Mouse (Mus musculus) E14TG2a.4 (cell line): ENCODE measurements at regions not wholly inside any gene's neighbourhood (a gene's known extent, or its start where the extent isn't known, plus 50 kb on each side); places are given as distances from the start of the nearest gene placed in this dataset.

Experiments used
- H3K27me3 ChIP-seq: 2 replicates; pipeline ENCODE4 v1.6.1; 2014; ENCODE audit warnings: low read length, control low read depth; ENCODE audit not compliant: insufficient read depth
- H3K36me3 ChIP-seq: 2 replicates; pipeline ENCODE4 v1.6.1; 2014; ENCODE audit warnings: low read length, control low read depth; ENCODE audit not compliant: insufficient read depth
- H3K4me1 ChIP-seq: replicated peaks from 2 replicates; pipeline ENCODE4 v1.6.1; 2014; ENCODE audit warnings: low read depth, low read length, control low read depth
- H3K4me3 ChIP-seq: replicated peaks from 2 replicates; pipeline ENCODE4 v1.5.1; 2014; ENCODE audit warnings: mild to moderate bottlenecking, low read length
- H3K9me3 ChIP-seq: 2 replicates; pipeline ENCODE4 v1.6.1; 2014; ENCODE audit warnings: low read length, control low read depth
- CTCF ChIP-seq: conservative IDR thresholded peaks from 2 replicates; pipeline ENCODE4 v1.5.1; 2014; ENCODE audit warnings: low read length
- NANOG ChIP-seq: IDR thresholded peaks from 2 replicates; pipeline ENCODE4 v1.6.1; 2014; ENCODE audit warnings: borderline replicate concordance, low read length, mixed read lengths
- POU5F1 ChIP-seq: IDR thresholded peaks from 2 replicates; pipeline ENCODE4 v1.6.1; 2014; ENCODE audit warnings: low read length, borderline replicate concordance

- H3K4me3 ChIP-seq: no peak overlapping the region
- H3K9me3 ChIP-seq: peaks cover 4% of the 10 kb centered on the region
- H3K36me3 ChIP-seq: no peaks in the 10 kb centered on the region
- no peaks in the 10 kb centered on the region for H3K4me1 ChIP-seq
- TF ChIP-seq POU5F1: no peak
- no peak for TF ChIP-seq CTCF
- no peak for TF ChIP-seq NANOG
- H3K27me3 ChIP-seq: no peaks in the 10 kb centered on the region
These were observed 475.4 kb downstream of the Tbc1d22a start for GRCm38 (mm10) chr15:86689694-86690093.

GRCm38 (mm10) chr15:86696806-86697205 is 482.5 kb downstream of the Tbc1d22a start:
- H3K4me1 ChIP-seq: no peaks in the 10 kb centered on the region
- TF ChIP-seq POU5F1 (no peak), NANOG (no peak), CTCF (no peak)
- no peak overlapping the region for H3K4me3 ChIP-seq
- peaks cover 19% of the 10 kb centered on the region for H3K9me3 ChIP-seq
- H3K27me3 ChIP-seq: no peaks in the 10 kb centered on the region
- no peaks in the 10 kb centered on the region for H3K36me3 ChIP-seq

GRCm38 (mm10) chr15:86710429-86710828 is 496.2 kb downstream of the Tbc1d22a start:
- no peaks in the 10 kb centered on the region for H3K9me3 ChIP-seq

GRCm38 (mm10) chr15:86718376-86718775 is 504.1 kb downstream of the Tbc1d22a start:
- no peak overlapping the region for H3K4me3 ChIP-seq
- H3K9me3 ChIP-seq: peaks cover 29% of the 10 kb centered on the region
- H3K36me3 ChIP-seq: no peaks in the 10 kb centered on the region
- H3K4me1 ChIP-seq: peaks cover 8% of the 10 kb centered on the region
- TF ChIP-seq CTCF (no peak), NANOG (no peak), POU5F1 (no peak)
- no peaks in the 10 kb centered on the region; the same call in 1 of the 2 replicates for H3K27me3 ChIP-seq

More at GRCm38 (mm10) chr15:86710429-86710828, 496.2 kb downstream of the Tbc1d22a start:
- H3K4me1 ChIP-seq: no peaks in the 10 kb centered on the region
- H3K27me3 ChIP-seq: no peaks in the 10 kb centered on the region
- TF ChIP-seq CTCF: no peak
- no peak for TF ChIP-seq NANOG
- no peak for TF ChIP-seq POU5F1
- no peak overlapping the region for H3K4me3 ChIP-seq
- H3K36me3 ChIP-seq: no peaks in the 10 kb centered on the region

- no peaks in the 10 kb centered on the region for H3K36me3 ChIP-seq
- H3K9me3 ChIP-seq: peaks cover 29% of the 10 kb centered on the region
- H3K27me3 ChIP-seq: no peaks in the 10 kb centered on the region; the same call in 1 of the 2 replicates
- H3K4me3 ChIP-seq: no peak overlapping the region
- H3K4me1 ChIP-seq: peaks cover 8% of the 10 kb centered on the region
- TF ChIP-seq NANOG (no peak), CTCF (no peak), POU5F1 (no peak)
These were observed 504.8 kb downstream of the Tbc1d22a start for GRCm38 (mm10) chr15:86719088-86719487.

GRCm38 (mm10) chr15:86721131-86721530 is 506.9 kb downstream of the Tbc1d22a start:
- Histone ChIP-seq H3K9me3 (peaks cover 29% of the 10 kb centered on the region), H3K36me3 (no peaks in the 10 kb centered on the region), H3K27me3 (no peaks in the 10 kb centered on the region; the same call in 1 of the 2 replicates), H3K4me1 (peaks cover 8% of the 10 kb centered on the region), H3K4me3 (no peak overlapping the region)
- no peak for TF ChIP-seq CTCF
- no peak for TF ChIP-seq POU5F1
- TF ChIP-seq NANOG: no peak

GRCm38 (mm10) chr15:86737945-86738344 is 523.7 kb downstream of the Tbc1d22a start:
- H3K9me3 ChIP-seq: no peaks in the 10 kb centered on the region
- H3K27me3 ChIP-seq: no peaks in the 10 kb centered on the region
- no peak for TF ChIP-seq NANOG
- TF ChIP-seq CTCF: no peak
- TF ChIP-seq POU5F1: no peak
- no peak overlapping the region for H3K4me3 ChIP-seq
- H3K36me3 ChIP-seq: no peaks in the 10 kb centered on the region
- no peaks in the 10 kb centered on the region for H3K4me1 ChIP-seq

- Histone ChIP-seq H3K4me3 (no peak overlapping the region), H3K9me3 (no peaks in the 10 kb centered on the region), H3K27me3 (no peaks in the 10 kb centered on the region), H3K36me3 (no peaks in the 10 kb centered on the region), H3K4me1 (no peaks in the 10 kb centered on the region)
- TF ChIP-seq CTCF: no peak
- no peak for TF ChIP-seq NANOG
- no peak for TF ChIP-seq POU5F1
These were observed 524.1 kb downstream of the Tbc1d22a start for GRCm38 (mm10) chr15:86738356-86738755.

- H3K4me3 ChIP-seq: no peak overlapping the region
- no peaks in the 10 kb centered on the region for H3K9me3 ChIP-seq
- no peaks in the 10 kb centered on the region for H3K27me3 ChIP-seq
- H3K4me1 ChIP-seq: no peaks in the 10 kb centered on the region
- H3K36me3 ChIP-seq: no peaks in the 10 kb centered on the region
- TF ChIP-seq NANOG: no peak
- TF ChIP-seq CTCF: no peak
- TF ChIP-seq POU5F1: no peak
These were observed 524.5 kb downstream of the Tbc1d22a start for GRCm38 (mm10) chr15:86738776-86739175.
